Mouse (Mus musculus): ENCODE data around the gene Fth1. TPM values are rescaled to one million over a fixed set of nuclear protein-coding genes. Genes with fewer than 3 reads are reported as not detected.
"Not testable (repeated sequence)": the region's sequence is repeated elsewhere in the genome, so short reads cannot be mapped to it uniquely, and the experiment has no call there.

Fth1 gene
- polyA plus RNA-seq, 1 experiment from 2014 or later: 3,837 TPM

- H3K9me3 ChIP-seq (replicated peaks): no peaks in the 10 kb centered on the region
- H3K9ac ChIP-seq: peak overlapping the region; percentile 15
- no peaks in the 10 kb centered on the region for H3K27me3 ChIP-seq
- 23% methylated on average over 7 of the region's 7 CpGs for WGBS (ENCODE audit: insufficient replicate concordance)
- ATAC-seq (ENCODE audit: insufficient read depth): no peak
- no peak overlapping the region for H3K4me3 ChIP-seq (replicated peaks)
- peaks cover 25% of the 10 kb centered on the region for H3K4me1 ChIP-seq (replicated peaks)
- H3K4me2 ChIP-seq: peak overlapping the region; percentile 15
- no peak overlapping the region for H3K27ac ChIP-seq (replicated peaks)
- no peaks in the 10 kb centered on the region for H3K36me3 ChIP-seq (replicated peaks)
Observed at GRCm38 (mm10) chr19:9964205-9964916, 16.0 kb upstream of the Fth1 start.

DNA sequence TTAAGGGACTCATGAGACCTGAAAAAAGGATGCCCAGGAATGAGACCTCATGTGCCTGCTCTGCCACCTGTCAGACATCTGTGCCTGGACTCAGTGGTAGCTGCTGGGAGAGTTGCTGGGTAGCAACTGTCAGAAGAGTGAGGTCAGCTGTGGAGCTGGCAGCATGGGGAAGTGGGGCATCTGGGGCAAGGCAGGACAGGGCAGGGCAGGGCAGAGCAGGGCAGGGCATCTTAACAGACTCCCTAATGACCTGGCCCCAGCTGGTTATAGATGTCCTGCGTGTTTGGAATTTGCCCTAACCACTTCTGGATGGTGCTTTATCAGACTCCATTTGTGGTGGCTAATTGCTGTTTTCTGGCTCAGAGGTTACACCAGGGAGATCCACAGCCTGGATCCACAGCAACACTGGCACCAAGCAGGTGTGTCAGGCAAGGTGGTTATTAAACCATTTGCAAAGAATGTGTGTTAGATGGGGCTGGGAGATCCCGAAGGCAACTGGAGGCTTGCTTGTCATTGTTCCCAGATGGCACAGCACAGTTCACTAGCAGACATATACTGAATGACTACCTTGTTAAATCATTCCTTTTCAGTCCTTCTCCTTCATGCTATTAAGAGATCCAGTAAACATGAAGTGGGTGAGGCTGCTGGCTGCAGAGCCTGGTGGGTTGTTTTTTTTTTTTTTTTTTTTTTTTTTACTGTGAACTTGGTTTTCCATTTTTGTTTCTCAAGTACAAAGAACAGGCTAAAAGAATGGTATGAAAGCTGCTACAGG lies 14.1 kb upstream of the Fth1 start:
- no peak for ATAC-seq (ENCODE audit: insufficient read depth)
- no peaks in the 10 kb centered on the region for H3K36me3 ChIP-seq (replicated peaks)
- no peaks in the 10 kb centered on the region for H3K27me3 ChIP-seq
- no peak overlapping the region for H3K27ac ChIP-seq (replicated peaks)
- H3K9me3 ChIP-seq (replicated peaks): no peaks in the 10 kb centered on the region
- WGBS (ENCODE audit: insufficient replicate concordance): 65% methylated on average over 2 of the region's 2 CpGs
- H3K4me1 ChIP-seq (replicated peaks): peaks cover 25% of the 10 kb centered on the region
- H3K9ac ChIP-seq: no peak overlapping the region
- H3K4me2 ChIP-seq: no peak overlapping the region
- no peak overlapping the region for H3K4me3 ChIP-seq (replicated peaks)

DNA sequence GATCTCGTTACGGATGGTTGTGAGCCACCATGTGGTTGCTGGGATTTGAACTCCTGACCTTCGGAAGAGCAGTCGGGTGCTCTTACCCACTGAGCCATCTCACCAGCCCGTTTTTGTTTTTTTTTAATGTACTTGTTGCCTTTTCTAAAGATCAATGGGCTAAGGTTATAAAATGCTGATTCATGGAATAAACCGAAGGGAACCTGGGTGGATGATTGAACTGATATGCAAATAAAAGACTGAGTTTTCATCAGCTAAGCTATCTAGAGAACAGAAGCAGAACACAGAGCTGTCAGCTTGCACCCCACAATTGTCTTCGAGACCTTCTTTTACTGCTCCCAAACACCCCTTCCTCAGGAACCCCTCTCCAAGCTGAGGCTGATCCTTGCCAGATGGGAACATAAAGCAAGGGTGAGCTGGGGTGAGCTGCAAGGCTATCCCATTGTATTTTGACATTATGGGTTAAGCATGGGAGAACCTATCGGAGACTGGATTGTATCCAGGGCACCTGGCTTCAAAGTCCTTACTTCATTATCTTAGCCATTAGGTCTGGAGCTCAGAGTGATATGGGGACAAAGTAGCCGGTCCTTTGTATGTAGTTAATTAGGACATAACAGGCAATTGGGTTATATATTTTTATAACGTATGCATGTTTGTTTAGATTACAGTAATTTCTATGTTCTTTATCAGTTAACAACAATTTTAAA lies 12.2 kb upstream of the Fth1 start:
- Histone ChIP-seq H3K27me3 (no peaks in the 10 kb centered on the region), H3K27ac (replicated peaks) (no peak overlapping the region), H3K4me1 (replicated peaks) (peaks cover 25% of the 10 kb centered on the region), H3K4me3 (replicated peaks) (no peak overlapping the region), H3K9ac (no peak overlapping the region), H3K9me3 (replicated peaks) (no peaks in the 10 kb centered on the region), H3K4me2 (no peak overlapping the region), H3K36me3 (replicated peaks) (no peaks in the 10 kb centered on the region)
- ATAC-seq (ENCODE audit: insufficient read depth): no peak
- WGBS (ENCODE audit: insufficient replicate concordance): 65% methylated on average over 10 of the region's 10 CpGs

DNA sequence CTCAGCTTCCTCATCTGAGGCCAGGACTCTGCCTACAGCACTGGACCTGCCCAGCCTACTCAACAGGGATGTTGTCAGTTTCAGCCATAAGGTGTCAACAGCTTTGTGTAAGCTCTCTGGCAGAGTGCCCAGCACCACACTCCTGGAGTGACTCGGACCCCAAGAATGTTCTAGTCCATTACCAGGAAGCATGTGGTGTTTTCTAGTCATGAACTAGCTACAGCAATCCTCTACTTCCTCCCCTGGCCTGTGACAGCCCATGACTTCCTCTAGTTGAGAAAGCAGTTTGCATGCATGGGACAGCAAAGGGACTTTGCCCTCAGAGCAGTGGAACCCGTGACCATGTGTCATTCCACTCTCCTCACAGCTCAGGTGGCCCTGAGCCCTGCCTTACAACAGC lies 5.5 kb upstream of the Fth1 start:
- Histone ChIP-seq H3K27ac (replicated peaks) (peak overlapping the region; percentile 61), H3K4me1 (replicated peaks) (peaks cover 56% of the 10 kb centered on the region)
- H3K27me3 ChIP-seq; H3K36me3 ChIP-seq (replicated peaks); H3K4me3 ChIP-seq (replicated peaks); H3K9me3 ChIP-seq (replicated peaks); H3K9ac ChIP-seq; H3K4me2 ChIP-seq: not testable (repeated sequence)
- ATAC-seq (ENCODE audit: insufficient read depth): peak; percentile 11; the same call in 1 of the 2 replicates
- WGBS (ENCODE audit: insufficient replicate concordance): 14% methylated on average over 2 of the region's 2 CpGs

DNA sequence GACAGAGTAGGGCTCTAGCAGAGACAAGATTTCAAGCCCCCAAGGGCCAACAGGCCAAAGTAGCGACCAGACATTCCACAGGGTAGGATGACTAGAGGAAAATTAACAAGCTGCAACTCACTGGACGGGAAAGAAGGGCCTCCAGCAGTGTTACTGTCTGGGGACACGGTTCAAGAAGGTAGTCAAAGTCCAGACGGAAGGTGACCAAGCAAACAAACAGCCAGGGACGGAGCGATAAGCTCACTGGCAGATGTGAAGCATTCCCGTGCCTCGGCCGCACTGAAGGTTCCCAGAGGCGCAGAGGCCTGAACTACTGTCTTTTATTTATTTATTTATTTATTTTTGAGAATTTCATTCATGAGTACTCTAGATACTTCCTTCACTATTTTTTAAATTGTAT lies 3.3 kb upstream of the Fth1 start:
- no peaks in the 10 kb centered on the region for H3K36me3 ChIP-seq (replicated peaks)
- H3K4me1 ChIP-seq (replicated peaks): peaks cover 77% of the 10 kb centered on the region
- no peak for ATAC-seq (ENCODE audit: insufficient read depth)
- no peak overlapping the region for H3K4me2 ChIP-seq
- no peak overlapping the region for H3K9ac ChIP-seq
- no peaks in the 10 kb centered on the region for H3K27me3 ChIP-seq
- H3K4me3 ChIP-seq (replicated peaks): no peak overlapping the region
- whole genome bisulfite sequencing (ENCODE audit: insufficient replicate concordance): 77% methylated on average over 10 of the region's 10 CpGs
- peak overlapping the region; percentile 5; the same call in 1 of the 2 replicates for H3K27ac ChIP-seq (replicated peaks)
- no peaks in the 10 kb centered on the region for H3K9me3 ChIP-seq (replicated peaks)

DNA sequence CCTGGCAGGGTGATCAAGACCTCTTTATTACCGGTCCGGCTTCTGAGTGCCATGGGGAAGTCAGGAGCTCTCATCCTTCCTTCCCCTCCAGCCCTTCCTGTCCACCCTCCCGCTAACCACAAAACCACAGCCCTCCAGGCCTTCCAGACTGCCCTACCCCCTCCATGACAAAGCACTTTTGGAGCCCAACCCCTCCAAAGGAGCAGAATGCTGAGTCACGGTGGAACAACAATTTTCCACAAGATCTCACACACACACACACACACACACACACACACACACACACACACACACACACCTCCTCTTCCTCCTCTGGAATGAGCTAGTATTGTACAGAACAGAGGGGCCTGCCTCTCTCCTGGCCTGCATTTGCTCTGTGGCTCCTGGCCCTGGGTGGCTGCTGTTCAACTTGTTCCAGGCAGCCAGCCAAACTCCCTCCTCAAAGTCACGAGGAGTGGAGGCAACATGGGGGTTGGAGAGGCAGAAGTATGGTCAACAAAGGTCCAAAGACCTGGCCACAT lies 1.9 kb upstream of the Fth1 start:
- H3K9ac ChIP-seq: peak overlapping the region; percentile 47
- peak overlapping the region; percentile 94 for H3K27ac ChIP-seq (replicated peaks)
- no peaks in the 10 kb centered on the region for H3K27me3 ChIP-seq
- ATAC-seq (ENCODE audit: insufficient read depth): peak; percentile 40
- peak overlapping the region; percentile 63 for H3K4me2 ChIP-seq
- peak overlapping the region; percentile 35 for H3K4me3 ChIP-seq (replicated peaks)
- 3% methylated on average over 5 of the region's 5 CpGs for WGBS (ENCODE audit: insufficient replicate concordance)
- H3K9me3 ChIP-seq (replicated peaks): no peaks in the 10 kb centered on the region
- H3K4me1 ChIP-seq (replicated peaks): peaks cover 77% of the 10 kb centered on the region
- H3K36me3 ChIP-seq (replicated peaks): no peaks in the 10 kb centered on the region; the same call in 1 of the 2 replicates

GRCm38 (mm10) chr19:9979156-9979555 lies 1.2 kb upstream of the Fth1 start:
- Histone ChIP-seq H3K4me1 (replicated peaks) (peaks cover 81% of the 10 kb centered on the region), H3K9ac (peak overlapping the region; percentile 47; the same call in 1 of the 2 replicates), H3K27ac (replicated peaks) (peak overlapping the region; percentile 94), H3K9me3 (replicated peaks) (no peaks in the 10 kb centered on the region), H3K4me2 (peak overlapping the region; percentile 63), H3K27me3 (no peaks in the 10 kb centered on the region), H3K36me3 (replicated peaks) (peaks cover 6% of the 10 kb centered on the region), H3K4me3 (replicated peaks) (no peak overlapping the region)
- no peak for ATAC-seq (ENCODE audit: insufficient read depth)
- 72% methylated on average over 2 of the region's 2 CpGs for WGBS (ENCODE audit: insufficient replicate concordance)

DNA sequence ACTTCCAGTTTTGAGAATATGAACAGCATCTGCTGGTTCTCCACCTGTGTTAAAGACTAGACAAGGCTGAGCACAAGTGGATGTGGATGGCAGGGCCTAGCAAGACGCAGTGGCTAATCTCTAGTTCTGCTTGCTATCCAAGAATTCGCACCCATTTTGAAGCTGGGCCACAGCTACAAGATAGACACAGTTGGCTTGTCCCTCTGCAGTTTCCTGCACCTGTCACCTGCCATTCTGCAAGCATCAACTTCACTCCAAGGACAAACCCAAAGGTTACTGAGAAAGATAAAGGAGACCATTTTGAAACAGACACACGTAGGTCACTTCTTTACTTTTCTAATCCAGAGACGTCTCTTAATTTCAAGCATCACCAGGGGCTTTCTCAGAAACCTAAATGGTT lies 1.2 kb downstream of the Fth1 start:
- Histone ChIP-seq H3K4me2 (peak overlapping the region; percentile 75), H3K27me3 (no peaks in the 10 kb centered on the region), H3K4me1 (replicated peaks) (peaks cover 78% of the 10 kb centered on the region), H3K27ac (replicated peaks) (peak overlapping the region; percentile 99), H3K4me3 (replicated peaks) (peak overlapping the region; percentile 80), H3K9me3 (replicated peaks) (no peaks in the 10 kb centered on the region), H3K36me3 (replicated peaks) (peaks cover 30% of the 10 kb centered on the region), H3K9ac (peak overlapping the region; percentile 73)
- ATAC-seq (ENCODE audit: insufficient read depth): no peak
- WGBS (ENCODE audit: insufficient replicate concordance): 49% methylated on average over 4 of the region's 4 CpGs

DNA sequence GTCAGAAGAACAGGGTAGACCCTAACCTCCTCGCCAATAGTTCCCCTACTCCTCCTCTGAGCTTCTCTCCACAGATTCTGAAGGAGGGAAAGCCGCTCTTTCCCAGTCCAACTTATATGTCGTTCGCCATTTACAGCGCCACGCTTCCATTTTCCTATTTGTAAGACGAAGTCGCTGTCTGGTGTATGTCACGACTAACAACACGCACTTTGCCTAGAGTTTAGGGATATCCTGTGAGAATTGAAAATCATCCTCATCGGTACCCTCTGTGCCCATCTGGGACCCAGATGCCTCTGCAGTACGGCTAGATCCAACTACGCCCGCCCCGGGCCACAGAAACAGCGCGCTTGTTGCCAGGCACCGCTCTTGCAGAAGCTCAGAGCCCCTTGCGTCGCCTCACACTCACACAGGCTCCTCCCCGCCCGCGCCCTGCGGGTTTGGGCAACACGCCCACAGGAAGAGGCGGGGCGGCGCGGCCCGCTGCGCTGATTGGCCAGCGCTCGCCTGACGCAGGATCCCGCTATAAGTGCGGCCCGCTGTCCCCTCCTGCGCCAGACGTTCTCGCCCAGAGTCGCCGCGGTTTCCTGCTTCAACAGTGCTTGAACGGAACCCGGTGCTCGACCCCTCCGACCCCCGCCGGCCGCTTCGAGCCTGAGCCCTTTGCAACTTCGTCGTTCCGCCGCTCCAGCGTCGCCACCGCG lies 1.9 kb downstream of the Fth1 start:
- peak overlapping the region; percentile 75 for H3K4me2 ChIP-seq
- H3K27me3 ChIP-seq: no peaks in the 10 kb centered on the region

DNA sequence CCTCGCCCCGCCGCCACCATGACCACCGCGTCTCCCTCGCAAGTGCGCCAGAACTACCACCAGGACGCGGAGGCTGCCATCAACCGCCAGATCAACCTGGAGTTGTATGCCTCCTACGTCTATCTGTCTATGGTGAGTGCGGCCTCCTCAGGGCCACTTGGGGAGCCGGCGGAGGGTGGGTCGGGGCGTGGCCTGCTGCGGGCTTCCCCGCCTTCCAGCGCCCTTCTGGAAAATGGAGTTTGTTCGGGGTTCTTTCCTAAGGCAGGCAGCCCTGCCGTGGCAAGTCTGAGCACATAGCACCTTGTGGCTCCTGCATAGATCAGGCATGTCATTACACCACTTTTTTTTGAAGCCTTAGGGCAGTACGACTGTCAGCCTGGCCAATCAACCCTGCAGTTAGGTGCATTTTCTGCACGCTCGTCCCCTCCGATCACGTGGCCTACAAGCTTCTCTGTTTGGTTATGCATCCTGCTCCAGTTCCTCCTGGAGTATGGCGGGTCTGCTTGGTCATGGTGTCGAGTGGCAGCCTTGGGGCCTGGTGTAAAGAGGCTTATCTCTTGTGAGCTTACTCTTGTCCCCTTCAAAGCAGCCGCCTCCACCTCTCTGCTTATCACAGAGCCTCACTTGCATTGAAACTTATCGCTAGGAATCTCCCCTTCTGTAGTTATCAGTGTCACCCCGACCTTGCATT lies 2.6 kb downstream of the Fth1 start:
- peak; percentile 79 for ATAC-seq (ENCODE audit: insufficient read depth)
- Histone ChIP-seq H3K27ac (replicated peaks) (peak overlapping the region; percentile 99), H3K9me3 (replicated peaks) (no peaks in the 10 kb centered on the region), H3K4me3 (replicated peaks) (peak overlapping the region; percentile 80), H3K9ac (peak overlapping the region; percentile 92), H3K27me3 (no peaks in the 10 kb centered on the region), H3K4me2 (peak overlapping the region; percentile 75), H3K4me1 (replicated peaks) (peaks cover 80% of the 10 kb centered on the region), H3K36me3 (replicated peaks) (peaks cover 39% of the 10 kb centered on the region)
- under 1% methylated on average over 31 of the region's 31 CpGs for WGBS (ENCODE audit: insufficient replicate concordance)

More for the DNA sequence above, 1.9 kb downstream of the Fth1 start:
- H3K27ac ChIP-seq (replicated peaks): peak overlapping the region; percentile 99
- peak overlapping the region; percentile 92 for H3K9ac ChIP-seq
- peaks cover 37% of the 10 kb centered on the region for H3K36me3 ChIP-seq (replicated peaks)
- under 1% methylated on average over 59 of the region's 59 CpGs for WGBS (ENCODE audit: insufficient replicate concordance)
- peaks cover 78% of the 10 kb centered on the region for H3K4me1 ChIP-seq (replicated peaks)
- no peaks in the 10 kb centered on the region for H3K9me3 ChIP-seq (replicated peaks)
- H3K4me3 ChIP-seq (replicated peaks): peak overlapping the region; percentile 80
- ATAC-seq (ENCODE audit: insufficient read depth): peak; percentile 83

Measured in liver, embryonic 15.5 days (tissue).